Mouse (Mus musculus): ENCODE measurements around the gene Pih1d1.
"Not testable (repeated sequence)": the region's sequence is repeated elsewhere in the genome, so short reads cannot be mapped to it uniquely, and the experiment has no call there.

The Pih1d1 gene

GRCm38 (mm10) chr7:45154096-45154992 lies at the start of gene Pih1d1, which contains the start of gene Aldh16a1:
Gene Pih1d1, plus strand, starts transcription at chr7:45154303.
Gene Aldh16a1, minus strand, starts transcription at chr7:45154584.
- peak; percentile 98 for DNase-seq (ENCODE audit: low read depth, low spot score)

- no peak for DNase-seq (ENCODE audit: low read depth, low spot score)
These were observed 49.2 kb upstream of the Pih1d1 start for GRCm38 (mm10) chr7:45104941-45105340.

- DNase-seq (ENCODE audit: low read depth, low spot score): no peak
These were observed 48.6 kb upstream of the Pih1d1 start for GRCm38 (mm10) chr7:45105491-45105890.

- no peak for DNase-seq (ENCODE audit: low read depth, low spot score)
These were observed 47.7 kb upstream of the Pih1d1 start for GRCm38 (mm10) chr7:45106441-45106840.

- DNase-seq (ENCODE audit: low read depth, low spot score): no peak
These were observed 47.0 kb upstream of the Pih1d1 start for GRCm38 (mm10) chr7:45107052-45107645.

GRCm38 (mm10) chr7:45110089-45110488 lies 44.0 kb upstream of the Pih1d1 start:
- not testable (repeated sequence) for DNase-seq (ENCODE audit: low read depth, low spot score)

GRCm38 (mm10) chr7:45111940-45112339 lies 42.2 kb upstream of the Pih1d1 start:
- DNase-seq (ENCODE audit: low read depth, low spot score): no peak

- no peak for DNase-seq (ENCODE audit: low read depth, low spot score)
These were observed 41.6 kb upstream of the Pih1d1 start for GRCm38 (mm10) chr7:45112529-45112928.

GRCm38 (mm10) chr7:45113476-45113875 lies 40.6 kb upstream of the Pih1d1 start:
- no peak for DNase-seq (ENCODE audit: low read depth, low spot score)

- peak; percentile 89 for DNase-seq (ENCODE audit: low read depth, low spot score)
These were observed 36.5 kb upstream of the Pih1d1 start for GRCm38 (mm10) chr7:45117566-45117965.

GRCm38 (mm10) chr7:45118336-45118735 lies 35.8 kb upstream of the Pih1d1 start:
- no peak for DNase-seq (ENCODE audit: low read depth, low spot score)

GRCm38 (mm10) chr7:45119780-45120709 lies 34.1 kb upstream of the Pih1d1 start:
- DNase-seq (ENCODE audit: low read depth, low spot score): peak; percentile 55

GRCm38 (mm10) chr7:45121404-45121803 lies 32.7 kb upstream of the Pih1d1 start:
- peak; percentile 92 for DNase-seq (ENCODE audit: low read depth, low spot score)

GRCm38 (mm10) chr7:45121966-45122365 lies 32.1 kb upstream of the Pih1d1 start:
- peak; percentile 40 for DNase-seq (ENCODE audit: low read depth, low spot score)

GRCm38 (mm10) chr7:45122561-45123185 lies 31.4 kb upstream of the Pih1d1 start:
- DNase-seq (ENCODE audit: low read depth, low spot score): no peak

- peak; percentile 64 for DNase-seq (ENCODE audit: low read depth, low spot score)
These were observed 30.9 kb upstream of the Pih1d1 start for GRCm38 (mm10) chr7:45123186-45123570.

GRCm38 (mm10) chr7:45124224-45125143 lies 29.6 kb upstream of the Pih1d1 start, which contains the start of gene Rps11:
Gene Rps11, minus strand, starts transcription at chr7:45124439.
- peak; percentile 100 for DNase-seq (ENCODE audit: low read depth, low spot score)

GRCm38 (mm10) chr7:45125144-45125600 lies 28.9 kb upstream of the Pih1d1 start:
- peak; percentile 85 for DNase-seq (ENCODE audit: low read depth, low spot score)

GRCm38 (mm10) chr7:45125649-45126048 lies 28.5 kb upstream of the Pih1d1 start:
- not testable (repeated sequence) for DNase-seq (ENCODE audit: low read depth, low spot score)
